Mouse (Mus musculus) granulocyte monocyte progenitor cell, adult 5-6 weeks (primary cell): ENCODE data around the gene Xpot. TPM values are rescaled to one million over a fixed set of nuclear protein-coding genes. Genes with fewer than 3 reads are reported as not detected.

Source experiments
- ATAC-seq: replicated peaks from 2 replicates; pipeline ENCODE4 v1.8.0; 2016; ENCODE audit warnings: mild to moderate bottlenecking, moderate TSS enrichment, inconsistent platforms; ENCODE audit not compliant: poor library complexity, severe bottlenecking
- total RNA-seq, 2 experiments: library from RNA; stranded (forward) in 1 of 2; stranded (reverse) in 1 of 2; fragments of 200-712, 200-1000 nt in 1 of 2; fragments of >200 nt in 1 of 2; fragmentation: Nextera tagmentation in 1 of 2; gene quantifications; 2 replicates each; pipeline ENCODE4 v1.2.3; 2014 to 2017

Xpot gene
- total RNA-seq (2014; fragmentation: Nextera tagmentation) (69.6 and 73.3 TPM in 2 replicates), total RNA-seq (2017) (93.8 and 105 TPM in 2 replicates)

GRCm38 (mm10) chr10:121626186-121626882 lies at the start of gene Xpot:
Gene Xpot, minus strand, starts transcription at chr10:121626332.
- ATAC-seq: peak; percentile 90

DNA sequence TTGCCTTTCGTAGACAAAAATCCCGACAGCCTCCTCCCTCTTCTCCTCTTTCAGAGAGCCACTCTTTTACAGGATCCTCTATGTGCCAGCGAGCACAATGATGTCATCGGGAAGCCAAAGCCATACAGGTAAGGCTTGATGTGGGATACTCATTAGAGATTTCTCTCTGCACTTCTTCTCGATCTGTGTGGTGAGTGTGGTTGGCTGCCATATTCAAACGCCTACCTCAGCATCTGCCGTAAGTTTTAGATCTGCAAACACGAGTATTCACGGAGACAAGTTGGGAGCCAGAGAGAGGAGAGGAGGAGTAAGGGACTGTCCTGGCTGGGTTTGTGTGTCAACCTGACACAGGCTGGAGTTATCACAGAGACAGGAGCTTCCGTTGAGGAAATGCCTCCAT lies 43.0 kb upstream of the Xpot start:
- no peak for ATAC-seq

DNA sequence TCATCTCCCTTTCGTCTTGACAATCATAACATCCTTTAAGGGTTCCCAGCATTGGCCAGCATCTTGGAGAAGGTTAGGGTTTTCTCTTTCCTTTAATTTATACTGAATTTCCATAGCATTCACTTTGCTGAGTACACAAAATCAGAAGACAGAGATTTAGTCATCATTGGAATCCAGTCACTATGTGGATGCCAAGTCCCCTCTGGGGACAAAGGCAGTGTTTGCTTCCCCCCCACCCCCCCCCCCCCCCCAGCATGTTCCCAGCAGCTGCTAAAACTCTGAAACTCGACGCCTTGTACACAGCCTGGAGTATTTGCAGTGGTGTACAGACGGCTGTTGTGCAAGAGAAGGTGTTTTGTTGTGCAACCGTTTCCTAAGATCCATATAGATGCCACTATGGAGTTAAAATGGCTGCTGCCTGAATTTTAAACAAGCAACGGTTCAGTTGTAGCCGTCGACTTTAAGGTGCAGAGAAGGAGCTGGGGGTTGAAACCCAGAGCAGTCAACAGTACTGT lies 39.6 kb upstream of the Xpot start:
- ATAC-seq: no peak

DNA sequence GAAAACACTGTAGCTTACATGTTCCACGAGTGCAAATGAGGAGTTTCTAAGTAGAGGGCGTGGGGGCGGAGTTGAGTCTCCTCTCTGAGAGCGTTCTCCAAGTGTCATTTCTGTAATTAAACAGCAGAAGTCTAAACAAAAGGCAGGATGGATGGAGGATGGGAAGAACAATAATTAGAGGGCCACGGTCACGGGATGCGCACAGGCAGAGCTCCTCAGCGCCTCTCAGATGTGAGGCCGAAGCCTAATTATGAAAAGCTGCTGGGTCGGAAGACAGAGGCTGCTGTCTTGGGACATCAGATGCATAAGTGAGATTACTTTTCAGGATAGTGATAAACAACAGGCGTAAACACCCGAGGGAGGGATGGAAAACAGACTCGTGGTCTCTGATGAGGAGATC lies 37.5 kb upstream of the Xpot start:
- no peak for ATAC-seq

DNA sequence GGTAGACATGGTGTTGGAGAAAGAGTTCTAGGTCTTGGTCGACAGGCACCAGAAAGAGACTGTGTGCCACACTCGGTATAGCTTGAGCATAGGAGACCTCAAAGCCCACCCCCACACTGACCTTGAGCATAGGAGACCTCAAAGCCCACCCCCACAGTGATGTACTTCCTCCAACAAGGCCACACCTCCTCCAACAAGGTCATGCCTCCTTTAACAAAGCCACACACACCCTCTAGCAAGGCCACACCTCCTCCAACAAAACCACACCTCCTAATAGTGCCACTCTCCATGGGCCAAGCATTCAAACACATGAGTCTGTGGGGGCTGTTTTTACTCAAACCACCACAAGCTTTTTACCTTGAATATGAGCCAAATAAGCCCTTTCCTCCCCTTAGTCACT lies 36.6 kb upstream of the Xpot start:
- ATAC-seq: no peak

- no peak for ATAC-seq
Measured at GRCm38 (mm10) chr10:121655907-121656306, 29.8 kb upstream of the Xpot start.

GRCm38 (mm10) chr10:121653079-121653478 lies 26.9 kb upstream of the Xpot start:
- no peak for ATAC-seq

- ATAC-seq: no peak
Measured at GRCm38 (mm10) chr10:121646294-121646693, 20.2 kb upstream of the Xpot start.

GRCm38 (mm10) chr10:121642054-121642947 lies 16.2 kb upstream of the Xpot start:
- ATAC-seq: no peak

DNA sequence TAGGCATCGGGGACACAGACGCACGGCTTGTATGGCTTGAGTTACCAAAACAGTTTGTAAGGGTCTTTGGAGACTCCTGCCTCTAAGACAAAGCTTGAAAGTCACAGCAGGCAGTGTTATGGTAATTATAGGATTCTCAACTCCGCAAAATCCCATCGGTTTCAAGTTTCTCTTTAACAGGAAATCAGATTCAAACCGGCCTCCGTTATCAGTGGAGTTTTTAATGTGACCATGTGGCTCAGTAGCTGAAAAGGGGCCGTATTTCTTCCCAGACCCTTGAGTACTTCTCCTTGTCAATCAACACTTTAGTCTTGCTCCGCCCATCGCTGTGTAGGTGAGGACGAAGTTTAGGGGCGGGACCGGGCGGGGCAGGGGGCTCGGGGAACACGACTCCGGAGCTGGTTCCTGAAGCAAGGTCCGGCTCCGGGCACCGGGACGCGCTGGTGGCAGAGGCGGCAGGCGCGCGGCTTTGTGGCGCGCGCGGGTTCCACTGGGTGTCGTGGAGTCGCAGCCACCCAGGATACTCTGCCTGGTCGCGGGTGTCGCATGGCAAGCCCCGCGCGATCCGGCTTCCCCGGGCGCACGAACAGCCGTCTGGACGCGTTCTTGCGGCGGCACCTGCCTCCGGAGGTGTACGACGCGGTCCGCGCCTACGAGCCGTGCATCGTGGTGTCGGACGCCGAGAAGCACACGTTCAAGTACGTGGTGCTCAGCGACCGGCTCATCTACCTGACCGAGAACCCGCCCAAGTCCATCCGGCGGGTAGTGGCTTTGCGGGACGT lies 15.3 kb upstream of the Xpot start, which contains the start of gene D930020B18Rik:
Gene D930020B18Rik (plus strand): TSS at position 317 of the 782 bp plus-strand sequence.
- ATAC-seq: peak; percentile 58

DNA sequence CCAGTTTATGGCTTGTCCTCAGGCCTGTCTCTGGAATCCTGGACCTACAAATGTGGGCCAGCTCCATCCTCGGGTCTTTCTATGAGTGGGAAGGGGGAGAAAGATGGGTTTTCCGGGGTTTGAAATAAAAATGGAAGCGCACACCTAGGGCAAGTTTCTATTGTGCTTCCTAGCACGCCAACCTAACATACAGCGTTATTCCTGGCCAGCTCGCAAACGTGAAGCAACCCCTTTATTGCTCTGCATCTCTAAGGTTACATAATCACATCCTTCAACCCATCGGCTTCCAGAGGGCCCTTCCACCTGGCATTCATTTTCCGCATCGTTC lies 14.8 kb upstream of the Xpot start:
- peak; percentile 57 for ATAC-seq

DNA sequence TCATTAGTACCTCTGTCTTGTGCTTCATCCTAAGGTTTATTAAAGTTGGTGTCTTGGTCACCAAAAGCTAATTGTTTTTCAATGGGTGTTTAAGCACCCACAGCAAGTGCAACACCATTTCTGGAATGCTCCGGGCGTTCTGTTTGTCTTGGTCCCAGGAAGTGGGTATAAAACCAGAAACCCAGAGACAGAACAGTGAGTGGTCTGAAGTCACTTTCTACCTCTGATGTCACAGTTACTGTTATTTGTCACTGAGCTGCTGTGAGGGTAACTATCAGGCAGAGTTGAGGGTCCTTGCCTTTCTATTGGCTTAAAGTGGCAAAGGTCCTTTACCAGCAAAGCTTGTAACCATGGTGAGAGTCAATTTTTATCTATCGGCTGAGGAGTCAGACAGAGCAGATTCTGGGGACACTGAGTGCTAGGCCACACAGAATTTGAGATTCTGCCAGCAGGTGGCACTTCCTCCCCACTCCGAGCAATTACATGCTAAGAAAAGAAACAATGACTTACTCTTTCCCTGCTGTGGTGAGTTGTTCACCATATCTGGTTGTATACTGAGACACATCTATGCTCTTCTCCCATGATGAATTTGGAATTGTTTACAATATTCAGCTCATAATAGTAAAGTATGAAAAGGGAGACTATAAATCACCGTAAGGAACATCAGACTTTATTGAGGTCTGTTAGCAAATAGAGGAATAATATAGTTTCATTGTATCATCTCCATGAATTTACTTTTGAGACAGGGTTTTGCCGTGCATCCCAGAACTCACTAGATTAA lies 14.2 kb upstream of the Xpot start:
- peak; percentile 61 for ATAC-seq

- ATAC-seq: no peak
Measured at GRCm38 (mm10) chr10:121639573-121639972, 13.4 kb upstream of the Xpot start.

GRCm38 (mm10) chr10:121636276-121636675 lies 10.1 kb upstream of the Xpot start:
- ATAC-seq: no peak

- peak; percentile 72 for ATAC-seq
Measured at GRCm38 (mm10) chr10:121634159-121634558, 8.0 kb upstream of the Xpot start.

- ATAC-seq: no peak
Measured at GRCm38 (mm10) chr10:121628561-121629040, 2.5 kb upstream of the Xpot start.

DNA sequence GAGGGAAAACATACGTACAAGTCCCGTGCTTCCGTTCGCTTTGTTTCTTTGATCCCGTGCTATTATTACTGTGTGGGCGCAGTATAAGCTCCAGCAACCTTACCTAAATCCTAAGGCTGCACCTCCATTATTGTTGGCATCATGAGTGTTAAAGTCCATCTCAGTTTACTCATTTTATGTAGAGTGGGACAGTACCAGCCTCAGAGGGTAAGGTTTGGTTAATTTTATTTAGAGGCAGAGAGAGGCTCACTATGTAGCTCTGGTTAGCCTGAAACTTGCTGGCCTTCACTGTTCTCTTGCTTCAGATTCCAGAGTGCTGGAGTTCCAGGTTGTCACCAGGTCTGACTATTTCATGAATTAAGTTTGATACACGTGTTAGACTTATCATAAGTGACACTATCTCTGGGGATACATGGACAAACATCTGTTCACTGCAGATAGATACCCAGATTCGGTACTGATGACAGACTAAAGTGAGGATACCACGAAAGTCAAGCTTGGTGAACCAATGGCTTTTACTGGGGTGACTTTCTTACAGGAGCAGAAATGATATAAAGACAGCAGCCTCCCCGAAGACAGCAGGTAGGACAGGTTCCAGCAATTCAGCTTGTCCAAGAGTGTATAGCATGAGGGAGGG lies 1.2 kb upstream of the Xpot start:
- ATAC-seq: no peak

DNA sequence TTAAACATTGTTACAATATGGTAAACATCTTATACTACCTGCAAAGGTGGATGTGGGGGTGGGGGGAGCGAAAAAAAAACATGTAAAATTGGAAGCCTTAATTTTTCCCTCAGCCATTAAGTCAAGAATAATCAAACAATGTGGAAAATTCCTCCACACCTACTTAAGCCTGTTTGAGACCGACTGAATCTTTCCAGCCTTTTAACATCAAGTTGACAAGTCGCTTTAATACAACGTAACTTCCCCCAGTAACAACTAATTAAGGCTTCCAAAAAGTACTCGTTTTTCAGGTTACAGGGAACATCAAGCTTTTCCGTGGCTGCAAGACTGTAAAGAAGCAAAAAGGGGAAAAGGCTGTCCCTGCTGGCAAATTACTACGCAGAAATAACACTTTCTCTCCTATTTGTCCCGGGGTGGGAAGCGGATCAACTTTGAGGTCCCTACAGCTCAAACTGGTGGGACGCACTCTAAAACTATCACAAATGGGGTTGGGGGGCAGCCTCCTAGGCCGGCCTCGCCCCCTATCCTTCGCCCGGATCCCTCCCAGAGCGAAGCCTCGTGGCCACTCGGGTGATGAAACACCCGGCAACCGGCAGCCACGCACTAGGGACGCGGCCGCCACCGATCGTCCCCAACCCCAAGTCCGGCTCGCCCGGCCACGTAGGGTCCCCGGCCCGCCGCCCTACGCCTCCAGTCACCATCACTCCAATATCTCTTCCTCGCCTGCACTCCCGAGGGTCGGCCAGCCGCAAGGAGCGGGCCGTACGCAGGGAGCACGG lies 536 bp downstream of the Xpot start:
- peak; percentile 55 for ATAC-seq
